Mouse (Mus musculus) midbrain, postnatal 0 days (tissue): ENCODE results near the gene Mcu. TPM values are rescaled to one million over a fixed set of nuclear protein-coding genes. Genes with fewer than 3 reads are reported as not detected.

ENCODE experiments used
- ATAC-seq: fragments of 200-750 bp; cut with Nextera tagmentation; 2 replicates; pipeline ENCODE4 v1.8.0; 2017; ENCODE audit warnings: moderate number of reproducible peaks, mild to moderate bottlenecking, moderate TSS enrichment, moderate library complexity; ENCODE audit not compliant: low FRiP score
- DNase-seq: peaks from one replicate; pipeline ENCODE4 v3.0.0-alpha.2; 2015; ENCODE audit warnings: low spot score
- H3K27ac ChIP-seq: fragments of 300-500 bp; sonication (generic); 2 replicates; pipeline ENCODE4 v1.5.1; 2014; ENCODE audit warnings: low read depth, mild to moderate bottlenecking, low read length, mixed read lengths
- H3K27me3 ChIP-seq: fragments of 300-500 bp; sonication (generic); 2 replicates; pipeline ENCODE4 v1.6.1; 2014; ENCODE audit warnings: low read length, control low read depth, mixed read lengths; ENCODE audit not compliant: insufficient read depth
- H3K36me3 ChIP-seq: fragments of 300-500 bp; sonication (generic); 2 replicates; pipeline ENCODE4 v1.6.1; 2014; ENCODE audit warnings: low read length, control low read depth, mixed read lengths; ENCODE audit not compliant: insufficient read depth
- H3K4me1 ChIP-seq: fragments of 300-500 bp; sonication (generic); 2 replicates; pipeline ENCODE4 v1.6.1; 2014; ENCODE audit warnings: mild to moderate bottlenecking, control low read depth, antibody characterized with exemption, low read length, mixed read lengths; ENCODE audit not compliant: insufficient read depth
- H3K4me2 ChIP-seq: fragments of 300-500 bp; sonication (generic); 2 replicates; pipeline ENCODE4 v1.6.1; 2014; ENCODE audit warnings: low read depth, mild to moderate bottlenecking, low read length, mixed read lengths; ENCODE audit not compliant: poor library complexity, severe bottlenecking
- H3K4me3 ChIP-seq: fragments of 300-500 bp; sonication (generic); 2 replicates; pipeline ENCODE4 v1.5.1; 2014; ENCODE audit warnings: low read depth, mild to moderate bottlenecking, low read length, moderate library complexity
- H3K9ac ChIP-seq: fragments of 300-500 bp; sonication (generic); replicated peaks from 2 replicates; pipeline ENCODE4 v1.6.1; 2014; ENCODE audit warnings: mild to moderate bottlenecking, low read length, moderate library complexity, mixed read lengths; ENCODE audit not compliant: poor library complexity, severe bottlenecking
- H3K9me3 ChIP-seq: fragments of 300-500 bp; sonication (generic); 2 replicates; pipeline ENCODE4 v1.6.1; 2016; ENCODE audit warnings: low read length, control low read depth
- CTCF ChIP-seq: IDR thresholded peaks from 2 replicates; pipeline ENCODE4 v1.5.1; 2016; ENCODE audit warnings: antibody characterized with exemption, mild to moderate bottlenecking
- WGBS: fragments of 180-500 bp; shearing (Covaris S2); extraction: QIAGEN DNeasy Blood & Tissue Kit; methylation state at CpG from one replicate; pipeline ENCODE4 v1.1.7; 2014; 5-methylcytosine and 5-hydroxymethylcytosine counted together
- polyA plus RNA-seq: library from polyadenylated mRNA; unstranded; fragments of >200 nt; fragmentation: Nextera tagmentation; extraction: Ambion mirVana; gene quantifications from 2 replicates; pipeline ENCODE4 v1.2.1, GENCODE M21; 2015
- total RNA-seq: library from RNA; depleted of rRNA; stranded (reverse); fragments of >200 nt; gene quantifications from 2 replicates; pipeline ENCODE4 v1.2.3, GENCODE M21; 2014

Gene Mcu
- total and polyA plus RNA-seq, 2 experiments from 2014 or later: 39.4 to 46.1 TPM

GRCm38 (mm10) chr10:59541466-59541865 lies 75.0 kb downstream of the Mcu start:
- H3K4me2 ChIP-seq: no peak overlapping the region
- H3K27ac ChIP-seq: no peak overlapping the region
- no peak overlapping the region for H3K4me3 ChIP-seq
- H3K9ac ChIP-seq: no peak overlapping the region
- H3K36me3 ChIP-seq: no peaks in the 10 kb centered on the region
- no peak for ATAC-seq
- H3K27me3 ChIP-seq: no peaks in the 10 kb centered on the region
- WGBS: 94% methylated on average over 11 of the region's 11 CpGs
- peaks cover 8% of the 10 kb centered on the region; the same call in 1 of the 2 replicates for H3K9me3 ChIP-seq
- TF ChIP-seq CTCF: no peak
- H3K4me1 ChIP-seq: peaks cover 14% of the 10 kb centered on the region; the same call in 1 of the 2 replicates
- no peak for DNase-seq

GRCm38 (mm10) chr10:59540596-59540995 lies 75.9 kb downstream of the Mcu start:
- Histone ChIP-seq H3K27me3 (no peaks in the 10 kb centered on the region), H3K4me2 (no peak overlapping the region), H3K27ac (no peak overlapping the region), H3K36me3 (no peaks in the 10 kb centered on the region), H3K4me1 (peaks cover 14% of the 10 kb centered on the region; the same call in 1 of the 2 replicates), H3K9me3 (no peaks in the 10 kb centered on the region), H3K4me3 (no peak overlapping the region), H3K9ac (no peak overlapping the region)
- no peak for TF ChIP-seq CTCF
- ATAC-seq (no peak), DNase-seq (no peak)
- WGBS: 81% methylated on average over 3 of the region's 3 CpGs

- Histone ChIP-seq H3K4me1 (peaks cover 14% of the 10 kb centered on the region; the same call in 1 of the 2 replicates), H3K9ac (no peak overlapping the region), H3K27me3 (no peaks in the 10 kb centered on the region), H3K9me3 (no peaks in the 10 kb centered on the region), H3K27ac (peak overlapping the region; percentile 57), H3K4me2 (peak overlapping the region; percentile 74), H3K4me3 (no peak overlapping the region), H3K36me3 (no peaks in the 10 kb centered on the region)
- ATAC-seq: 0 out of 2 replicates have a peak, but pooled peaks have one; percentile 32
- TF ChIP-seq CTCF: no peak
- WGBS: 61% methylated on average over 3 of the region's 3 CpGs
- no peak for DNase-seq
Measured at GRCm38 (mm10) chr10:59540081-59540480, 76.4 kb downstream of the Mcu start.

- TF ChIP-seq CTCF: no peak
- peak; percentile 73 for ATAC-seq
- no peaks in the 10 kb centered on the region for H3K27me3 ChIP-seq
- peaks cover 14% of the 10 kb centered on the region; the same call in 1 of the 2 replicates for H3K4me1 ChIP-seq
- H3K9me3 ChIP-seq: no peaks in the 10 kb centered on the region
- peak overlapping the region; percentile 57 for H3K27ac ChIP-seq
- no peaks in the 10 kb centered on the region for H3K36me3 ChIP-seq
- H3K9ac ChIP-seq: peak overlapping the region; percentile 51
- WGBS: under 1% methylated on average over 12 of the region's 12 CpGs
- H3K4me3 ChIP-seq: peak overlapping the region; percentile 31
- H3K4me2 ChIP-seq: peak overlapping the region; percentile 74
- DNase-seq: peak; percentile 60
Measured at GRCm38 (mm10) chr10:59539533-59539875, 77.0 kb downstream of the Mcu start.

GRCm38 (mm10) chr10:59538767-59539532 lies 77.5 kb downstream of the Mcu start:
- Histone ChIP-seq H3K27ac (peak overlapping the region; percentile 57), H3K36me3 (no peaks in the 10 kb centered on the region), H3K4me2 (peak overlapping the region; percentile 74), H3K9ac (peak overlapping the region; percentile 51), H3K27me3 (no peaks in the 10 kb centered on the region), H3K9me3 (no peaks in the 10 kb centered on the region), H3K4me3 (peak overlapping the region; percentile 31), H3K4me1 (peaks cover 14% of the 10 kb centered on the region; the same call in 1 of the 2 replicates)
- no peak for TF ChIP-seq CTCF
- WGBS: 23% methylated on average over 17 of the region's 17 CpGs
- ATAC-seq (peak; percentile 59; the same call in 1 of the 2 replicates), DNase-seq (no peak)

GRCm38 (mm10) chr10:59538063-59538462 lies 78.4 kb downstream of the Mcu start:
- ATAC-seq (no peak), DNase-seq (no peak)
- WGBS: 59% methylated on average over 6 of the region's 6 CpGs
- TF ChIP-seq CTCF: no peak
- Histone ChIP-seq H3K9me3 (no peaks in the 10 kb centered on the region), H3K27ac (peak overlapping the region; percentile 57; the same call in 1 of the 2 replicates), H3K4me1 (peaks cover 14% of the 10 kb centered on the region; the same call in 1 of the 2 replicates), H3K4me3 (no peak overlapping the region), H3K36me3 (no peaks in the 10 kb centered on the region), H3K4me2 (no peak overlapping the region), H3K27me3 (no peaks in the 10 kb centered on the region), H3K9ac (no peak overlapping the region)
